Mouse (Mus musculus): ENCODE results near the gene Epb41.

The Epb41 gene

GRCm38 (mm10) chr4:132043726-132044125 lies 31.4 kb downstream of the Epb41 start:
- no peak for DNase-seq (ENCODE audit: low read depth)

- DNase-seq (ENCODE audit: low read depth) = no peak
These were observed 33.4 kb downstream of the Epb41 start for GRCm38 (mm10) chr4:132041471-132042332.

- no peak for DNase-seq (ENCODE audit: low read depth)
These were observed 35.0 kb downstream of the Epb41 start for GRCm38 (mm10) chr4:132039975-132040645.

- no peak for DNase-seq (ENCODE audit: low read depth)
These were observed 35.6 kb downstream of the Epb41 start for GRCm38 (mm10) chr4:132039521-132039920.

- DNase-seq (ENCODE audit: low read depth) = no peak
These were observed 36.3 kb downstream of the Epb41 start for GRCm38 (mm10) chr4:132038809-132039208.

- no peak for DNase-seq (ENCODE audit: low read depth)
These were observed 37.1 kb downstream of the Epb41 start for GRCm38 (mm10) chr4:132037991-132038390.

- no peak for DNase-seq (ENCODE audit: low read depth)
These were observed 38.0 kb downstream of the Epb41 start for GRCm38 (mm10) chr4:132037137-132037536.

- DNase-seq (ENCODE audit: low read depth) = no peak
These were observed 40.9 kb downstream of the Epb41 start for GRCm38 (mm10) chr4:132034242-132034641.

- no peak for DNase-seq (ENCODE audit: low read depth)
These were observed 41.9 kb downstream of the Epb41 start for GRCm38 (mm10) chr4:132033183-132033582.

GRCm38 (mm10) chr4:132029851-132030741 lies 45.0 kb downstream of the Epb41 start:
- no peak for DNase-seq (ENCODE audit: low read depth)

GRCm38 (mm10) chr4:132027806-132028205 lies 47.3 kb downstream of the Epb41 start:
- no peak for DNase-seq (ENCODE audit: low read depth)

GRCm38 (mm10) chr4:132027167-132027566 lies 48.0 kb downstream of the Epb41 start:
- no peak for DNase-seq (ENCODE audit: low read depth)

GRCm38 (mm10) chr4:132025738-132026527 lies 49.2 kb downstream of the Epb41 start:
- no peak for DNase-seq (ENCODE audit: low read depth)

- no peak for DNase-seq (ENCODE audit: low read depth)
These were observed 49.9 kb downstream of the Epb41 start for GRCm38 (mm10) chr4:132025264-132025663.

- no peak for DNase-seq (ENCODE audit: low read depth)
These were observed 51.3 kb downstream of the Epb41 start for GRCm38 (mm10) chr4:132023816-132024215.

GRCm38 (mm10) chr4:132022639-132023038 lies 52.5 kb downstream of the Epb41 start:
- DNase-seq (ENCODE audit: low read depth) = peak; percentile 15

- no peak for DNase-seq (ENCODE audit: low read depth)
These were observed 53.2 kb downstream of the Epb41 start for GRCm38 (mm10) chr4:132021883-132022282.

GRCm38 (mm10) chr4:132018547-132018946 lies 56.6 kb downstream of the Epb41 start:
- DNase-seq (ENCODE audit: low read depth) = no peak

- DNase-seq (ENCODE audit: low read depth) = no peak
These were observed 59.7 kb downstream of the Epb41 start for GRCm38 (mm10) chr4:132015374-132015773.

- no peak for DNase-seq (ENCODE audit: low read depth)
These were observed 63.5 kb downstream of the Epb41 start for GRCm38 (mm10) chr4:132011619-132012018.

- no peak for DNase-seq (ENCODE audit: low read depth)
These were observed 64.7 kb downstream of the Epb41 start for GRCm38 (mm10) chr4:132010416-132010815.
